28 mouse cellular contexts compared by ENCODE assay signal in the genomic region with DNA sequence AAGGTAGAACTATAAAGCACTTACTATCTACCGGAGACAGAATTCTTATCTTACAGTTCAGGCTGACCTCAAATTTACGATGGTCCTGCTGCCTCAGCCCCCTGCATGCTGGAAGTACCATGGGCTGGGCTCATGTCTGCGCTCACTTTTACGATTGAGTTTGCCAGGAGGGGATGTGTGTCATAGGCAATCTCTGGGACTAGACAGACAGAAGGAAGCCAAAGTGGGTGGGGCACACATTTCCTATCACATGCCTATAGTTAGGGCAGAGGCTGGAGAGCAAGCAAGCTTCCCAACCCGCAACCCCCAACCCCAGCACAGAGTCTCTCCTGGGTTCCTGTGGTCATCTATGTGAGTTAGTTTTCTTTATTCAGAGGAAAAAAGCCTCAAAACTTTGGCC. TPM values are rescaled to one million over a fixed set of nuclear protein-coding genes. Genes with fewer than 3 reads are reported as not detected.
DNase-seq lines count a peak whose midpoint lies in the region; ATAC-seq and TF ChIP-seq lines count a peak whose summit lies in the region.
"Had no signal": no experiment of that assay in that cellular context is flagged by ENCODE, and none has a peak within 500 bp of the region (broad histone marks: within the 10 kb centered on the region; RNA-seq: fewer than 3 reads in every experiment).

No protein-coding gene starts in this region.

- ATAC-seq in kidney, embryonic 14.5 days (ENCODE audit: low FRiP score, low TSS enrichment) = no peak
- ATAC-seq: forebrain, embryonic 15.5 days; hindbrain, postnatal 0 days; intestine, embryonic 15.5 days had no signal

- TF ChIP-seq CTCF in layer of hippocampus, adult 2 months (conservative IDR thresholded peaks at IDR 0.05) = no peak

- H3K4me2 ChIP-seq in kidney, embryonic 14.5 days (replicated peaks; ENCODE audit: low read depth, low read length) = no peak overlapping the region
- H3K4me2 ChIP-seq: embryonic facial prominence, embryonic 13.5 days; forebrain, embryonic 15.5 days; hindbrain, embryonic 12.5 days; intestine, embryonic 15.5 days; limb, embryonic 15.5 days; lung, embryonic 14.5 days; midbrain, embryonic 12.5 days; neural tube, embryonic 12.5 days had no signal

- H3K36me3 ChIP-seq in kidney, embryonic 14.5 days (ENCODE audit: control insufficient read depth, insufficient read depth, low read length) = no peaks in the 10 kb centered on the region
- H3K36me3 ChIP-seq: embryonic facial prominence, embryonic 13.5 days; forebrain, embryonic 10.5 days; forebrain, embryonic 15.5 days; hindbrain, embryonic 12.5 days; intestine, embryonic 15.5 days; limb, embryonic 10.5 days; limb, embryonic 15.5 days; midbrain, embryonic 12.5 days; neural tube, embryonic 12.5 days had no signal

- no peaks in the 10 kb centered on the region for H3K27me3 ChIP-seq in kidney, embryonic 14.5 days (ENCODE audit: control insufficient read depth, insufficient read depth, low read length)
- H3K27me3 ChIP-seq: embryonic facial prominence, embryonic 13.5 days; forebrain, embryonic 15.5 days; hindbrain, embryonic 12.5 days; intestine, embryonic 15.5 days; limb, embryonic 15.5 days; midbrain, embryonic 12.5 days; neural tube, embryonic 12.5 days had no signal

- H3K4me3 ChIP-seq in kidney, embryonic 14.5 days (ENCODE audit: low read length) = no peak overlapping the region
- no peak overlapping the region for H3K4me3 ChIP-seq in layer of hippocampus, adult 2 months
- H3K4me3 ChIP-seq: embryonic facial prominence, embryonic 13.5 days; forebrain, embryonic 10.5 days; forebrain, embryonic 15.5 days; hindbrain, embryonic 12.5 days; intestine, embryonic 15.5 days; limb, embryonic 10.5 days; limb, embryonic 15.5 days; midbrain, embryonic 12.5 days; myocyte; neural tube, embryonic 12.5 days had no signal

- H3K9me3 ChIP-seq in kidney, embryonic 14.5 days (ENCODE audit: control insufficient read depth, low read length) = no peaks in the 10 kb centered on the region
- H3K9me3 ChIP-seq: embryonic facial prominence, embryonic 13.5 days; forebrain, embryonic 10.5 days; forebrain, embryonic 15.5 days; hindbrain, embryonic 12.5 days; intestine, embryonic 15.5 days; limb, embryonic 10.5 days; limb, embryonic 15.5 days; midbrain, embryonic 12.5 days; neural tube, embryonic 12.5 days had no signal

- no peak overlapping the region for H3K27ac ChIP-seq in kidney, embryonic 14.5 days (ENCODE audit: low read depth, low read length)
- H3K27ac ChIP-seq in layer of hippocampus, adult 2 months = no peak overlapping the region
- H3K27ac ChIP-seq: embryonic facial prominence, embryonic 13.5 days; forebrain, embryonic 10.5 days; forebrain, embryonic 15.5 days; hindbrain, embryonic 12.5 days; hindbrain, postnatal 0 days; intestine, embryonic 15.5 days; limb, embryonic 10.5 days; limb, embryonic 15.5 days; liver, embryonic 14.5 days; midbrain, embryonic 12.5 days; neural tube, embryonic 12.5 days had no signal

- no peak overlapping the region for H3K9ac ChIP-seq in kidney, embryonic 14.5 days (ENCODE audit: low read depth, low read length)
- H3K9ac ChIP-seq: embryonic facial prominence, embryonic 13.5 days; forebrain, embryonic 15.5 days; hindbrain, embryonic 12.5 days; intestine, embryonic 15.5 days; limb, embryonic 15.5 days; liver, embryonic 14.5 days; lung, embryonic 14.5 days; midbrain, embryonic 12.5 days; neural tube, embryonic 12.5 days had no signal

- H3K4me1 ChIP-seq in kidney, embryonic 14.5 days (ENCODE audit: control insufficient read depth, insufficient read depth, low read length) = no peaks in the 10 kb centered on the region
- H3K4me1 ChIP-seq: embryonic facial prominence, embryonic 13.5 days; forebrain, embryonic 10.5 days; forebrain, embryonic 15.5 days; intestine, embryonic 15.5 days; limb, embryonic 15.5 days; midbrain, embryonic 12.5 days; neural tube, embryonic 12.5 days had no signal

- WGBS in kidney, embryonic 14.5 days = 50% methylated on average over 5 of the region's 5 CpGs

- DNase-seq in kidney, adult 11 months = peak; percentile 24
- DNase-seq in kidney, postnatal 36 days = peak; percentile 31 to 59
- DNase-seq in kidney, adult 18-20 months = no peak
- DNase-seq in R1 (ENCODE audit: low read depth, low spot score) = peak; percentile 28
- no peak for DNase-seq in testis, postnatal 10 days (ENCODE audit: low spot score)
- no peak for DNase-seq in layer of hippocampus, adult 2 months (ENCODE audit: low spot score in 2 of 2)
- DNase-seq: adrenal gland, postnatal 10 days; B cell, adult 2 months; cerebellum, adult 11-12 months; cerebellum, adult 9-11 months; gastrocnemius, postnatal 25 days; layer of hippocampus, adult 9-11 months; lung, embryonic 14.5 days; right cerebral cortex, adult 18-20 months; thymus, postnatal 4 days had no signal

RNA-seq across cellular contexts. Expression of a gene that starts 59.8 kb away (rescaled TPM):
- 12.4 and 17.3 TPM in 2 replicates for polyA plus RNA-seq in kidney, embryonic 14.5 days (2014; fragmentation: Nextera tagmentation; extraction: Ambion mirVana)
- 1 to 10 TPM; 1.6 to 3.6 TPM for total RNA-seq in layer of hippocampus, adult 2 months (2021)

Comparison
In these comparisons a context has a peak if more than half of its experiments do, and no peak if none do; other contexts are left out.
1. DNase-seq: peak in kidney, adult 11 months (single experiment), kidney, postnatal 36 days (2 of 2) and R1 (single experiment); none in kidney, adult 18-20 months (single experiment), testis, postnatal 10 days (single experiment) and layer of hippocampus, adult 2 months (0 of 2).